Mouse (Mus musculus) T-cell, adult 66 days (primary cell): ENCODE results near the gene Camk2d. TPM values are rescaled to one million over a fixed set of nuclear protein-coding genes. Genes with fewer than 3 reads are reported as not detected.

ENCODE experiments used
- total RNA-seq, 2 experiments: library from RNA; stranded (reverse); gene quantifications; 3 replicates in 1 of 2; 4 replicates in 1 of 2; pipeline ENCODE4 v1.2.4; 2023

The Camk2d gene
- total RNA-seq, result 10 to 100 TPM; 64.6 to 80.2 TPM

DNA sequence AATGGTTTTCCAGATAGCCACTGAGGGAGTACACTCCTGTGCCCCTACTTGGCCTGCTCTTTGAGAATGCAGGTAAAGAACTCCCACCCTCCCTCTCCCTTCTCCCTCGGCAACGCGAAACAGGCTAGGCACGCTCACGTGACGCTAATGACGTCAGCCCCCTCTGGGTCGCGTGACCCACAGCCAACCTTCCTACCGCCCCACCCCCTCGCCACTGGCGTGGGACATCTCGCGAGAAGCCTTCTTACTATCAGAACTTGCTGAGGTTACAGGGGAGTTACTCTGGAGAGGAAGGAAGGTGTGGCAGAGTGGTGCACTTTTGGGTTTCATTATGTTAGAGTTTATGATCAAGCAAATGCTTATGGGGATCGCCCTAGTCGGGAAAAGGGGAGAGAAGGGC lies at the start of gene Camk2d:
Gene Camk2d (plus strand): TSS at position 217 of the 400 bp plus-strand sequence.

Other genes starting within 250 kb of the Camk2d start
- not detected for gene Arsj, start 232.6 kb upstream of the Camk2d start, total RNA-seq